Mouse (Mus musculus): ENCODE measurements at regions not wholly inside any gene's neighbourhood (a gene's known extent, or its start where the extent isn't known, plus 50 kb on each side); places are given as distances from the start of the nearest gene placed in this dataset.

DNA sequence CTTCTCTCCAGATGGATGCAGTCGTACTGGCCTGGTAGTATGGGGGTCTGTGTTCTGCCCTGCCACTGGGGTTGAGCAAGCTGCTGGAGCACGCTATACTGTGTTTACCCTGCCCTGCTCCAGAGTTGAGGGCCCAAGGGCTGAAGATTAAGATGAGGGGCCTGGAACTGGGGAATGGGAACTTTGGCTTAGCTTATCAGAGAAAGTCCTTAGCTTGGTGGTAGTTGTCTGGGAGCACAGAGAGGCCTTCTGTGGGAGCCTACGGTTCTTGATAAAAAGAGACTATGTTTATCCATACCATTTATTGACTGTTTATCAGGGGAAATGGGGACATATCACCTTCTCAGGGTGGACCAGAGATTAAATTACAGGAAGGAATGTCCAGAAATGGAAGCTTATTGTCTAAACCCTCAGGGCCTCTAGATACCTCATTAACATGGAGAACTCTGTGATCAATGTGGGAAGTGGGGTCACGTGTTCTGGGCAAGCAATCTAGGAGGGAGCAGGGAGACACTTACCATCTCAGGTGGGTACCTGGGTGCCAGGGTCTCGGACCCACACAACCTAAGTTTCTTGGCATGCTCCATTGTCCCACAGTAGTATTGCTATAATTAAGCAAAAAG, 58.7 kb downstream of the Mycn start:
- in situ Hi-C loops (cut with MboI, MseI) = no loop called here

DNA sequence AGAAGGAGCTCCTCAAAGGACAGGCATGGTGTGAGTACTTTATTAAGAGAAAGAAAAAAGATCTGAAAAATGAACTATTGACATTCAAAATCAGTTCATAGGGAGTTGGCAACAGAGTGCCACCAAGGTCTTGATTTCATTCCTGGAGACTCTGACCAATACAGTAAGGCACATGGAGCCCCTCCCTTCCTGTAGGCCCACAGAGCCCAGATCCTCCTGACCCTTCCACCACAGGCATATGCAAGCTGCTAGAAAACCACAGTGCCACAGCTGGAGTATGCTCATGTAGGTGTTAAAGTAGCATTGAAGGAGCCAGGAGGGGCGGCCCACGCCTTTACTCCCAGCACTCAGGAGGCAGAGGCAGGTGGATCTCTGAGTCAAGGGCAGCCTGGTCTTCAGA, 63.7 kb downstream of the Mycn start:
- in situ Hi-C loops (cut with MboI, MseI) = no loop called here

DNA sequence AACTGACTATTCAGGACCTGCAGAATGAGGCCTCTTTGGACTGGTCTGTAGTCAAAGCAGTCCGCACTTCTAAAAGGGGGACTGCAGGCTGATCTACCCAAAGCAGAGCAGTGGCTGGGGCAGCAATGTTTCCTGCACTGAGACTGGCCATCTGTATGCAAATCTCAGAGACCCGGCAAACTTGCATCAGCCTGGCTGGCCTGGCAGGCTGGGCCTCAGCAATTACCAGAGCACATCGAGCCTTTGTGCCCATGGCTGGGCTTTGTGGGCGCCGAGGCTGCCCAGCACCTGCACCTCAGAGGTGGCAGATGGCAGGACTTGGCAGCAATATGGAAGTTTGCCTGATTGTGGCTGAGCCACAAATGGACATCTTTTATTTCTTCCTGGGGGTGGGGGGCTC, 64.2 kb downstream of the Mycn start:
- in situ Hi-C loops (cut with MboI, MseI) = no loop called here

DNA sequence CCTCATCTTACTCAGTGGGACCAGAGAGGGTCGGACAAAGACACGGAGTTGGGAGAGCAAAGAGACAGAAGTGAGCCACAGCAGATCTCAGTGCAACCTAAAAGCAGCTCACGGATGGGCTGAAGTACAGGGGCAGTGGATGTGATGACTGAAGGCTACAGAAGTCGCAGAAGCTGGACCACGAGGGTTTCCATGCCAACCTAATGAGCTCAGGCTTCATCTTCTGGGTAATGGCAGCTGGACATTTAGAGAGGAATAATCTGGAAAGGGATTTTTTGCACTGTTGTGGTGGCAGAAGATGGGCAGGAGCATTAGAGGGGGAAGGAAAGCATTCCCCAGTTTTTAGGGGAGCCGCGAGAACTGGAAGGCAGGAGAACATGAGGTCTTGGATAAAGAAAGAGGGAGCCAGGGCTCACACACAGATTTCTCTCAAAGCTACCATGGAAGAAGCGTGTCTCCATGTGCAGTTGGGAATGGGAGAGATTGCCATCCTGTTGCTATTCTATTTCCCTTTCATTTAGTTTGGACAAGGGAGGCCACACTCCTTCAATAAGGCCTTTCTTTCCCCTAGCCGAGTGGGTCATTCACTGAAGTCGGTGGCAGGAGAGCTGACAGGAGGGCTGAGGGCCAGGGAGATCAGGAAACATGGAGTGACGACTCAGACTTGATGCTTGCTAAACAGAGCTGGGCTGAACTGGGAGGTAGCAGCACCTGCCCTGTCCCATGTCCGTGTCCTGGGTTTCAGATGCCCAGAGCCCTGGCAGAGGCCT, 65.6 kb downstream of the Mycn start:
- in situ Hi-C loops (cut with MboI, MseI) = no loop called here

DNA sequence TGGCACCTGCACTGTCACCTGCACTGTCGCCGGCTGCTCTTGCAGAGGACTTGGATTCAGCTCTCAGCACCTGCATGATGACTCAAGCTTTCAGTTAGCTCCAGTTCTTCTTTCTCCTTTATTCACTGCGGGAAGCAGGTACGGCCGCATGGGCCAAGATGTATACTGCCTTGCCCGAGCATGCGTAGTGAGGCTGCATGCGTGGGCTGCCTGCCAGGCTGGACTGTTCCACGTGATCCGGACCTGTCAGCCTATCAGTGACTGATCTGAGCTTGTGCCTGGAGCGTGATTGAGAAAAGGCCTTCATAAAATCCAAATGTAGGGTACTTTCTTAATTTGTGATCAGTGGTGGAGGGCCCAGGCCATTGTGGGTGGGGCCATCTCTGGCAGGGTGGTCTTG, 68.2 kb downstream of the Mycn start:
- in situ Hi-C loops (cut with MboI, MseI) = no loop called here

DNA sequence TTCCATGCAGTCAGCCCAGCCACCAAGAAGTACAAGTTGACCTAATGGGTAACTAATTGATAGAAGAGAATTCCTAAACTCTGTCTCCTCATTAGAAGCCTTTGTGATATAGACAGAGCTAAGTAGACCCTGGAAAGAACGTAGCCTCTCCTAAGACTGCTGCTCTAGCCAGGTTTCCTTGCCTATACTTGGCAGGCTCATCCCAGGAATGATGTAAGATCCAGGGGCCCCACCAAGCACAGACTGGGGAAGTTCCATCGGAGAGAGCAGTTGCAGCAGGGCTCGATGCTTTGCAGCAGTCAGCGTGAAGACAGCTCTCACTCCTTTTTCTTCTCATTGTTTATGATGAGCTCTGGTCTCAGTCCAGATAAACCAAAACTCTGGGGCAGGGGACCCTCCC, 68.7 kb downstream of the Mycn start:
- in situ Hi-C loops (cut with MboI, MseI) = no loop called here

DNA sequence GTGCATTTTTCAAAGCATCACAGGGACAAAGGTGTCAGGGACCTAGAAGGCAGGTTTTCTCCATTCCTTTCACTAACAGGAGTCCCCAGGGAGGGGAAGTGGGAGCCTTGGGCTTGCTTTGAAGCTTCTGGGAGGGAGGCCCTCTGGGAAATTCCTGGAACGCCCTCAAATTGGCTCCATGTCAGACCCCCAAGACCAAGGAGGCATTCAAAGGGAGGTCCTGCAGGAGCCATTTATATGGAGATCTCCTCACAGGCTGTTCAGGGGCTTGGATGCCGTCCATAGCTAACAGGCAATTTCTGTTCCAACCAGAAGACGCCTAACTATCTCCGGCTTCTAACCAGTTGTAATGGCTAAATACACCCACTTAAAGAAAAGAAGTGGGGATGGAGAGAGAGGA, 70.4 kb downstream of the Mycn start:
- in situ Hi-C loops (cut with MboI, MseI) = no loop called here

DNA sequence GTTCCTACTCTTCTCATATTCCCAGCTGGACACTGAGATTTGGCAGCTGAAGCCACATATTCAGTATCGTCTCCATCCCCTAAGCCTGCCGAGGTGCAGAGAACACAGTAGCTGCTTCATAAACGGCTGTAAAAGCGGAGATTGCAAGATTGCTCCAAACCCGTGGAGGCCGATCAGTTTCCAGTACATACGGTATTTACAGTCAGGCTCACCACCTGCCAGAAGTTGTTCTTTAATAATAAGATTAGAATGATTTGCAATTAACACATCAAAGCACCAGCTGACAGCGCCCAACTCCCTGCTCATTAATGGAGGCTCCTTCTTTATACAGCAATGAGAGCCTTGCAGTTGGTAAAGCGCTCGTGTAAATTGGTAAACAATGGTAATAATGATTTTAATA, 75.1 kb downstream of the Mycn start:
- in situ Hi-C loops (cut with MboI, MseI) = no loop called here

DNA sequence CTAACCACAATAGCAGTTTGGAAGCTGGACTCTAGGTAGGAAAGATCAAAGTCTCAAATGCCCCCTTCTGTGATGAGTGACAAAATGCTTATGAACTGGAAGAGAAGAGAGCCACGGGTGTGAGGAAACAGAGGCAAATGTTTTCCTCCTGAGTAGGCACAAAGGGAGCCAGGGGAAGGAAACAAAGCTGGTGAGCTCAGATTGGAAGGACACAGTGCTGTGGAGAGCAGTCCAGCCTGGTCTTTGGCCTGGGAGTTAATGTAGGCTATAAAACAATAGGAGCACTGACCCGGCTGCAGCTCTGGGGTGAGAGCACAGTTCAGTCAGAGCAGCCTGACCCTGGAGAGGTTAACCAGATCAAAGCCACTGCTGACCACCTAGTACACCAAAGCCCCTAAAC, 91.0 kb downstream of the Mycn start:
- in situ Hi-C loops (cut with MboI, MseI) = no loop called here

DNA sequence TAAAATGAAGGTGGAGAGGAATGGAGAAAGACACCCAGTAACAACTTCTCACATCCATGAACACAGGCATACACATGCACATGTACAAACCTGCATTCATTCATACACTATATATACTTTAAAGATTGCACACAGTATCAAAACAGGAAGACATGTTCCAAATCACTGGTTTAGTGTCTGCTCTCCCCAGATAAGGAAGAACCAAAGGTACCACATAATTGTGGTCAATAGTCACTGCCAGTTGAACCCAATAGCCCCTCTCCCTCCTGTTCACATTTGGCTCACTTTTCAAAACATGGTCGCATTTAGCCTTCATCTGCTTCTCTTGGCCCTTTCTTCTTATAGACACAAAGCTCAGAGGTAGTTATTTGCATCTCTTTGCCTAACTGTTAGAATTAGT, 95.0 kb downstream of the Mycn start:
- in situ Hi-C loops (cut with MboI, MseI) = no loop called here

DNA sequence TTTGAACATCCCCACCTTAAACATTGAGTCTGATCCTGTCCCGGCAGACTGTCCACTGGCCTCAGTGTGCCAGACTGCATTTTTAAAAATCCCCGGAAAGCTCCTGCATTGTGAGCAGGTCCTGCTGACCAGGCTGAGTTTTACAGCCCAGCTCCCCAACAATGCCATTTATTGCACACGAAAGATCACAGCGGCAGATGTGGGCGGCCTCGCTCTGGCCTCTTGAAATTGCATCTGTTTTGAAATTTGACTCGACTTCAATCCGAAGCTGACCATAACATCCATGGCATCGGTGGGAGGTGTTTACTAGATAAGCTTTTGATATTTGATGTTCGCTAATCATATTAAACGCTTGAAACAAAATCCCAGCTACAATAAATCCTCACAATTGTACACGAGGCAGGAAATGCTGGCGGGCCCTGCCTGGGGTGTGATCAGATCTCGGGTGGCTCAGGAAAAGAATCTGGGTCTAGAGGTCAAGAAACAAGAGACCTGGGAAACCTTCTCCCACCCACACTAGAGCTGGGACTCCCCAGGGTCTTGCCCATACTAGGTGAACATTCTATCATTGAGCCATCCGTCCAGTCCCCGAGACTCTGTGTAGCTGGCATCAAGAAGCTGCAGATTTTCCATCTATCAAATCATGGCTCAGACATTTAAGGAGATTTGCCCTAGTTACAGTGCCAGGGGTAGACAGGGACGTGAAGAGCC, 99.3 kb downstream of the Mycn start:
- in situ Hi-C loops (cut with MboI, MseI) = no loop called here

DNA sequence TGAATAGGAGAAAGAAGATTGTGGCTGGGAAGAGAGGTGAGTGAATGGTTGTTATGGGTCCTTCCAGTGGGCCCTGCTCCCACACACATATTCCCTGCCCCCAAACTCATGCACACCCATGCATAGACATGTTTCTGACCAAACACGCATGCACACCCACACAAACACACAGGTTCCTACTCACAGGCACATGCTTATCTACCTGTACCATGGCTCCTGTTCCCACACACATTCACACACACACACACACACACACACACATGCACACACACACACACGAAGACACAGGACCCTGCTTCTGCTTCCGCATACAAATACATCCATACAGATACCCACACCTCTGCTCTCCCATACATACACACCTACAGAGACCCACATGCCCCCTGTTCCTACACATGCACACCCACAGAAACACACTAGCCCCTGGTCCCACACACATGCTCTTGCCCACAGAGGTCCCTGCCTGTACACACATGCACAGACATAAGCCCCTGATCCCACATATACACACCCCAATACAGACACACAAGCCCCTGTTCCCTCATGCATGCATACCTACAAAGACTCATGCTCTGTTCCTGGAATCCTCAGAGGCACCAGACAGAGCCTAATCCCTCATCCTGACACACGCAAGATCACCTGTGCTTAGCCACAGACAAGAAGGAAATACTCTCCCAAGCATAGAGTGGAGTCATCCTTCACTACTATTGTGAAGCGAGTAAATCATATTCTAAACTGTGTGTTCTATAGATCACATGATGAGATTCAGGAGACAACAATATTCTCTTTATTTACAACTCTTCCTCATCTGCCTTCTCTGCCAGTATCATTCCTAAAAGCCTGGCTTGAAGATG, 100.1 kb downstream of the Mycn start:
- in situ Hi-C loops (cut with MboI, MseI) = no loop called here

DNA sequence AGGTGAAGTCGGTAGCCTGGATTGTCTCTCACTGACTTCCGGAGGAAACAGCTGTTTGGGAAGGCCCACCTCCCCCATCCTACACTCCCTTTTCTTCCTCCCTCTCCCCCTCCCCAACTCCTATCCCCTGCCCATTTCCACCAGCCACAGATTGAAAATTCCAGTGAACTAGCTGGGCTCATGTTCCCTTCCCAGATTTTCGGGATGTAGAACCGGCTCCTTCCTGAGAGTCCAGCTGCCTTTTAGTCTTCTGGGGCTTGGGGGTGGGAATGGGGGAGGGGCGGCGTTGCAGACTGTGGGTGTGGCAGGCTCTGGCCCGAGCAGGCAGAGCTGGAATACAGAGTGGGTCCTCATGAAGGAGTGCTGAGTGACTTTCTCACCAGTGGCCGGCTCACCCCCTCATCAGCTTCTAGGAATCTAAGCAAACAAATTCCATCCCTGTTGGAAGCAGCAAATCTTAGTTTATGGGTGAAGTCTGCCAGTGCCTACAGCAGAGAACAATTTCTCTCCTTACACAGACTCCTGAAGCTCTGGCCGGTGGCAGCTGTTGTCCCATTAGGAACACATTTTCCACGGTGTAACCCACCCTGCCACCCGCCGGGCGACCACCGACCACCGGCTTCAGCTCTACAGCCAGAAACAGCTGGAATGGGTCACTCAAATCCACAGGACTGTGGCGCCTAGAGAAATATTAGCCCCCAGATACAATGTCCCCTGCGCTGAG, 100.9 kb downstream of the Mycn start:
- in situ Hi-C loops (cut with MboI, MseI) = no loop called here

DNA sequence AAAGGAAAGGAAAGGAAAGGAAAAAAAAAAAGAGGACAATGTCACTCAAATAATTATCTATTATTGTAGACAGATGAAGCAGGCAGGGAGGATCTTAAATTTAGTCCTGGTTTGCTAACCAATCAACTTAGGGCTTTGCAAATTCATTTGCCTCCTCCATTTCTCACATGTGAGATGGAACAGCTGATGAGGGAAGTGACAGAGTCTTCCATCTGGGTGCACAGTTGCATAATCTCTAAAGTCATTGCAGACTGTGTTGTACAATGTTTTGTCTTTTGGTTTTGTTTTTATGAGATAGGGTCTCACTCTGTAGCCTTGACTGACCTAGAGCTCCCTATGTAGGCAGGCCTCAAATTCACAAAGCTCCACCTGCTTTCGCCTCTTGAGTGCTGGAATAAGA, 103.9 kb downstream of the Mycn start:
- in situ Hi-C loops (cut with MboI, MseI) = no loop called here

DNA sequence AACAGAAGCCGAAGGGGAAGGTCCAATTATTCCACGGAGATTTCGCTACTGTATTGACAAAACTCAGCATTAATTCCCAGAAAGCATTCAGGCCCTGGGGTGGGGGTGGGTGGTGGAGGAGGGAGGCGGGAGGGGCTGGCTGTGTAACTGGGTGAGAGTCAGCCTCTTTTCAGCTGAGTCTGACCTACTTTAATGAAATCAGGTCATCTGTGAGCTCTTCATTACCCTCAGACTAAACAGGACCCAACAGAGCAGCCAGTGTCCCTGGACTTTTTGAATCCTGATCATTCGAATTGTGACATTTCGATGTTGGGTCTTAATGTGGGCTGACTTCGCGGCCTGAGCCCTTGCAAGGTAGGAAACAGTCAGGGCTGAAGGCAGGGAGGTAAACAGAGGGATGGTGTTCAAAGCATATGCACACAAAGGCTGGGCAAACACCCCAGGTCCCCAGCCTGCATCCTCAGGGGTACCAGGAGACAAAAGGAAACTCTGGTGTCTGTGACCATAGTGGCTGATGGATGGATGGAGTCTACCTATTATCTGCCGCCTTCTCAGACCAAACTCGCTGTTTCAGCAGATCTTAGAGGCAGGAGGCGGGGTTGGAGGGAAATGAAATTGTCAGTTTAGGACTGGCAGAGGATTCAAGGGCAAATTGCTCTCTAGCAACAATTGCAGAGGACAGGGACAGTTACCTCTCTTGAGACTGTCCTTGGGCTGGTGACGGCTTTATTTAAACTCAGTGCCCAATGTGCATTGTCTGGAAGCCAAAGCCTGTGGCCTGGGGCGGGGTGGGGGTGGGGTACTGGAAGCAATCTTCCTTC, 113.7 kb downstream of the Mycn start:
- in situ Hi-C loops (cut with MboI, MseI) = no loop called here

DNA sequence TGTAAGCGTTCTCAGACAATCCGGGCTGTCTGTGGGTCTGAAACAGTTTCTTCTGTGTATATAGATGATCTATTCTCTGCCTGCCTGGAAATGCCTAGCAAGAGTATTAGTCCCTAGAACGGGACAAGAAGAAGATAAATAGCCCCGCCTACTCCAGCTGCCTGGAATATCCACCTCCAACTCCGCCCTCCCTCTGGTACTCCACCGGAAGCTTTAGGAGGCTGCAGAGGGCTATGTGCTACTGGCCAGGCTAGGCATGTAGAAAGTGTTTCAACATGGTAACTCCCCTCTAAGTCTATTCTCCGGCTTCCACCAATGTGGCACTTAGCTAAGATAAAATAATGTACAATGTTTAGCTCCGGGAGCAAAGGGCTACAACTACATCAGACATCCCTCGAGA, 114.3 kb downstream of the Mycn start:
- in situ Hi-C loops (cut with MboI, MseI) = no loop called here

DNA sequence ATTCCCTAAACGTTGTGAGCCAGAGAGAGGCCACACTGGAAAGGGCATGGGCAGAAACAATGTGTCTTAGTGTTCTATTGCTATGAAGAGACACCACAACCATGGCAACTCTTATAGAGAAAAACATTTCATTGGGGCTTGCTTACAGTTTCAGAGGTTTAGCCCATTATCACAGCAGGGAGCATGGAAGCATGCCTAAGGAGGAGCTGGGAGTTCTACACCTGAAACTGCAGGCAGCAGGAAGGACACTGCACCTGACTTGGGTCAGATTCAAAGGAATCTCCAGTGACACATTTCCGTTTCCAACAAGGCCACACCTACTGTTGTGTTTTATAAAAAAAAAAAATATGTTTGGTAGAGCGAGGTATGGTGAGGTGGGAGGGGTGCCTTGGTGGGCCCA, 115.3 kb downstream of the Mycn start:
- in situ Hi-C loops (cut with MboI, MseI) = no loop called here

DNA sequence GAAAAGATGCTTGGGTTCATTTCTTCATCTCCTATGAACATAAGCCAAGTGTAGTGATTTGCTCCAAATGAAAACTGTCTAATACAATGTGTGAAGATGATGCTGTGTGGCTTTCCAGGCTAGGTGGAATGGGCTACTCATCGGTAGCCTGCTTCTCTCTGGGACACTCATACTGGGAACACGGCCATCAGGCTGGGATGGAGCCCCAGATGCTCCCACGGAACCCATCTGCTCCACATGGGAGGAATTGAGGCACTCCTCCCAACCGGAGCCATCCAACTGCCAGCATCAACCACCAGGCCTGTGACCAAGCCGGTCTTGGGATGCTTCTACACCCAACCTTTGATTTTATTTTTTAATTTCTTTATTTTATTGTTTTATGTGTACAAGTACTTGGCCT, 115.9 kb downstream of the Mycn start:
- in situ Hi-C loops (cut with MboI, MseI) = no loop called here

DNA sequence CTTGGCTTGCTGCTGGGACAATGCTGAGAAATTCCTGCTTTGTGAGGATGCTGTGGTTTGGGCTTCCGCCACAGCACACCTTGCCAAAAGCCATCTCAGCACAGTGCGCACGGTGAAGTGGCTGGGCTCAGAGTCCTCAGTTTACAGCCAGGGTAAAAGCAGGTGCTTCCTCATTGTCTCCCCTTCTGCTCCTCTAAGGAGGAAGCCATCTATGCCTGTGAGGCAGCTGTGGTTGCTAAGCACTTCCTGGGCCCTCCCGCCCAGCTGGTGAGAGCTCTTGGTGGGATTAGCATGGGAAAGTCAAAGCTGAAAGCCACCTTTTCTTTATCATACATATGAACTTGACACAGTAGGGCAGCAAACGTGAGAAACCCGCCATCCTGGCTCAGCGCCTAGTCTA, 120.2 kb downstream of the Mycn start:
- in situ Hi-C loops (cut with MboI, MseI) = no loop called here

DNA sequence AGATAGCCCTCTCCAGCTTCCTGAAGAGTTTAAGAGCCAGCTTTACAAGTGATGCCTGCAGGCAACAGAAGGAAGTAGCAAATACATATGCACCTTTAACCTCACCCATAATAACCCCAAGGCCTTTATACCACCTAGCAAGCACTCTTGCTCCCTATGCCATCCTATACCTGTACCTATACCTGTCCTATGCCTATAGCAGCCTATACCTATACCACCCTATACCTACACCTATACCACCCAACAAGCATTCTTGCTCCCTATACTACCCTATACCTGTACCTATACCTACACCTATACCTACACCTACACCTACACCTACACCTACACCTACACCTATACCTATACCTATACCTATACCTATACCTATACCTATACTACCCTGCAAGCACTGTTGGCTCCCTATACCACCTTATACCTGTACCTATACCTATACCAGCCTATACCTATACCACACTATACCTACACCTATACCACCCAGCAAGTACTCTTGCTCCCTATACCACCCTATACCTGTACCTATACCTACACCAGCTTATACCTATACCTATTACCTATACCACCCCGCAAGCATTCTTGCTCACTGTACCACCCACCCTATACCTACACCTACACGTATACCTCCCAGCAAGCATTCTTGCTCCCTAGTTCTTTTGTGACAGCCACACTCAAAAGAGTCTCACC, 120.9 kb downstream of the Mycn start:
- in situ Hi-C loops (cut with MboI, MseI) = no loop called here
